Mouse (Mus musculus): ENCODE measurements at regions not wholly inside any gene's neighbourhood (a gene's known extent, or its start where the extent isn't known, plus 50 kb on each side); places are given as distances from the start of the nearest gene placed in this dataset.

- ATAC-seq (ENCODE audit: poor library complexity, severe bottlenecking), result peak; percentile 82
These were observed 96.7 kb downstream of the 1500009L16Rik start for GRCm38 (mm10) chr10:83819266-83819949.

GRCm38 (mm10) chr10:83819950-83820275, 97.2 kb downstream of the 1500009L16Rik start:
- ATAC-seq (ENCODE audit: poor library complexity, severe bottlenecking), result no peak

GRCm38 (mm10) chr10:83821089-83821488, 98.4 kb downstream of the 1500009L16Rik start:
- no peak for ATAC-seq (ENCODE audit: poor library complexity, severe bottlenecking)

GRCm38 (mm10) chr10:83826105-83826504, 103.4 kb downstream of the 1500009L16Rik start:
- ATAC-seq (ENCODE audit: poor library complexity, severe bottlenecking), result no peak

- no peak for ATAC-seq (ENCODE audit: poor library complexity, severe bottlenecking)
These were observed 113.7 kb downstream of the 1500009L16Rik start for GRCm38 (mm10) chr10:83836351-83836750.

- ATAC-seq (ENCODE audit: poor library complexity, severe bottlenecking), result no peak
These were observed 117.6 kb downstream of the 1500009L16Rik start for GRCm38 (mm10) chr10:83840226-83840625.

- no peak for ATAC-seq (ENCODE audit: poor library complexity, severe bottlenecking)
These were observed 128.2 kb downstream of the 1500009L16Rik start for GRCm38 (mm10) chr10:83850881-83851280.

- ATAC-seq (ENCODE audit: poor library complexity, severe bottlenecking), result no peak
These were observed 129.5 kb downstream of the 1500009L16Rik start for GRCm38 (mm10) chr10:83852194-83852593.

- ATAC-seq (ENCODE audit: poor library complexity, severe bottlenecking), result no peak
These were observed 130.1 kb downstream of the 1500009L16Rik start for GRCm38 (mm10) chr10:83852806-83853205.

- ATAC-seq (ENCODE audit: poor library complexity, severe bottlenecking), result peak; percentile 75
These were observed 135.3 kb downstream of the 1500009L16Rik start for GRCm38 (mm10) chr10:83857794-83858442.

GRCm38 (mm10) chr10:83858689-83859088, 136.0 kb downstream of the 1500009L16Rik start:
- ATAC-seq (ENCODE audit: poor library complexity, severe bottlenecking), result no peak

GRCm38 (mm10) chr10:83859633-83860032, 137.0 kb downstream of the 1500009L16Rik start:
- ATAC-seq (ENCODE audit: poor library complexity, severe bottlenecking), result no peak

GRCm38 (mm10) chr10:83861574-83862190, 139.0 kb downstream of the 1500009L16Rik start:
- no peak for ATAC-seq (ENCODE audit: poor library complexity, severe bottlenecking)

GRCm38 (mm10) chr10:83864591-83864990, 141.9 kb downstream of the 1500009L16Rik start:
- no peak for ATAC-seq (ENCODE audit: poor library complexity, severe bottlenecking)

GRCm38 (mm10) chr10:83865929-83866328, 143.3 kb downstream of the 1500009L16Rik start:
- no peak for ATAC-seq (ENCODE audit: poor library complexity, severe bottlenecking)

- ATAC-seq (ENCODE audit: poor library complexity, severe bottlenecking), result no peak
These were observed 149.2 kb downstream of the 1500009L16Rik start for GRCm38 (mm10) chr10:83871736-83872400.

GRCm38 (mm10) chr10:83878745-83879144, 156.1 kb downstream of the 1500009L16Rik start:
- ATAC-seq (ENCODE audit: poor library complexity, severe bottlenecking), result no peak

- no peak for ATAC-seq (ENCODE audit: poor library complexity, severe bottlenecking)
These were observed 159.6 kb downstream of the 1500009L16Rik start for GRCm38 (mm10) chr10:83882119-83882890.

- no peak for ATAC-seq (ENCODE audit: poor library complexity, severe bottlenecking)
These were observed 160.2 kb downstream of the 1500009L16Rik start for GRCm38 (mm10) chr10:83882891-83883185.

- no peak for ATAC-seq (ENCODE audit: poor library complexity, severe bottlenecking)
These were observed 161.9 kb downstream of the 1500009L16Rik start for GRCm38 (mm10) chr10:83884553-83884952.

GRCm38 (mm10) chr10:83888587-83888986, 165.9 kb downstream of the 1500009L16Rik start:
- no peak for ATAC-seq (ENCODE audit: poor library complexity, severe bottlenecking)

Measured in megakaryocyte, adult 5-6 weeks (primary cell).